Mouse (Mus musculus) olfactory bulb, adult 2 months (tissue): ENCODE results near the gene Gm11237.
"Not testable (repeated sequence)": the region's sequence is repeated elsewhere in the genome, so short reads cannot be mapped to it uniquely, and the experiment has no call there.

Experiments used
- CTCF ChIP-seq: fragments of 200-500 bp; IDR thresholded peaks from 2 replicates; pipeline ENCODE4 v1.5.1; 2012; ENCODE audit warnings: low read depth, mild to moderate bottlenecking, low read length, moderate library complexity; ENCODE audit not compliant: insufficient read depth
- POLR2A ChIP-seq: fragments of 200-500 bp; IDR thresholded peaks from 2 replicates; pipeline ENCODE4 v1.6.1; 2012; ENCODE audit warnings: mild to moderate bottlenecking, low read depth, low read length, moderate library complexity; ENCODE audit not compliant: insufficient read depth

- TF ChIP-seq POLR2A, CTCF: not testable (repeated sequence)
These were observed at the start of gene Gm11237 for GRCm38 (mm10) chr4:73622684-73623083.
